In genomic region chr4:137581815-137582214, GRCm38 (mm10) we compare ENCODE assay signal across 10 mouse cellular contexts. TPM values are rescaled to one million over a fixed set of nuclear protein-coding genes. Genes with fewer than 3 reads are reported as not detected.
DNase-seq lines count a peak whose midpoint lies in the region; ATAC-seq lines count a peak whose summit lies in the region.
"Had no signal": no experiment of that assay in that cellular context is flagged by ENCODE, and none has a peak within 500 bp of the region (broad histone marks: within the 10 kb centered on the region; RNA-seq: fewer than 3 reads in every experiment).

No protein-coding gene starts in this region.

- no peaks in the 10 kb centered on the region for H3K36me3 ChIP-seq in liver, embryonic 12.5 days
- no peaks in the 10 kb centered on the region for H3K36me3 ChIP-seq in splenic B cell, adult 2 months (ENCODE audit: control insufficient read depth, insufficient read depth, low read length, poor library complexity, severe bottlenecking)
- H3K36me3 ChIP-seq in forebrain, embryonic 11.5 days (ENCODE audit: control insufficient read depth, insufficient read depth, low read length), result no peaks in the 10 kb centered on the region
- H3K36me3 ChIP-seq in midbrain, embryonic 13.5 days, result no peaks in the 10 kb centered on the region
- H3K36me3 ChIP-seq: embryonic facial prominence, embryonic 13.5 days; lung, embryonic 15.5 days had no signal

- H3K27ac ChIP-seq in liver, embryonic 12.5 days, result no peak overlapping the region
- no peak overlapping the region for H3K27ac ChIP-seq in forebrain, embryonic 11.5 days (ENCODE audit: low read depth, low read length)
- H3K27ac ChIP-seq in midbrain, embryonic 13.5 days, result no peak overlapping the region
- H3K27ac ChIP-seq: embryonic facial prominence, embryonic 13.5 days; lung, embryonic 15.5 days had no signal

- WGBS in liver, embryonic 12.5 days (ENCODE audit: insufficient replicate concordance), result 42% methylated on average over 3 of the region's 3 CpGs
- 37% methylated on average over 3 of the region's 3 CpGs for WGBS in forebrain, embryonic 11.5 days
- WGBS in midbrain, embryonic 13.5 days, result 28% methylated on average over 3 of the region's 3 CpGs

- H3K9ac ChIP-seq in liver, embryonic 12.5 days, result no peak overlapping the region
- no peak overlapping the region for H3K9ac ChIP-seq in forebrain, embryonic 11.5 days (ENCODE audit: low read length)
- H3K9ac ChIP-seq in midbrain, embryonic 13.5 days (replicated peaks), result no peak overlapping the region
- H3K9ac ChIP-seq: embryonic facial prominence, embryonic 13.5 days; lung, embryonic 15.5 days had no signal

- peaks cover 40% of the 10 kb centered on the region for H3K27me3 ChIP-seq in liver, embryonic 12.5 days (replicated peaks)
- H3K27me3 ChIP-seq in splenic B cell, adult 2 months (ENCODE audit: control insufficient read depth, insufficient read depth, low read length, poor library complexity, severe bottlenecking), result no peaks in the 10 kb centered on the region; the same call in 1 of the 2 replicates
- no peaks in the 10 kb centered on the region; the same call in 1 of the 2 replicates for H3K27me3 ChIP-seq in forebrain, embryonic 11.5 days (ENCODE audit: control insufficient read depth, insufficient read depth, low read length)
- peaks cover 24% of the 10 kb centered on the region for H3K27me3 ChIP-seq in midbrain, embryonic 13.5 days

- no peak overlapping the region for H3K4me3 ChIP-seq in liver, embryonic 12.5 days
- H3K4me3 ChIP-seq in forebrain, embryonic 11.5 days (ENCODE audit: low read depth, low read length), result no peak overlapping the region
- no peak overlapping the region for H3K4me3 ChIP-seq in midbrain, embryonic 13.5 days (replicated peaks)
- H3K4me3 ChIP-seq: embryonic facial prominence, embryonic 13.5 days; lung, embryonic 15.5 days had no signal

- H3K4me2 ChIP-seq in liver, embryonic 12.5 days, result no peak overlapping the region
- H3K4me2 ChIP-seq in forebrain, embryonic 11.5 days (ENCODE audit: low read depth, low read length, severe bottlenecking), result no peak overlapping the region
- no peak overlapping the region for H3K4me2 ChIP-seq in midbrain, embryonic 13.5 days (replicated peaks)
- H3K4me2 ChIP-seq: embryonic facial prominence, embryonic 13.5 days; lung, embryonic 15.5 days had no signal

- H3K9me3 ChIP-seq in liver, embryonic 12.5 days (replicated peaks), result no peaks in the 10 kb centered on the region
- no peaks in the 10 kb centered on the region for H3K9me3 ChIP-seq in forebrain, embryonic 11.5 days (ENCODE audit: control insufficient read depth, low read length)
- H3K9me3 ChIP-seq in midbrain, embryonic 13.5 days, result no peaks in the 10 kb centered on the region
- H3K9me3 ChIP-seq: embryonic facial prominence, embryonic 13.5 days; lung, embryonic 15.5 days had no signal

- ATAC-seq in liver, embryonic 12.5 days, result no peak
- ATAC-seq in forebrain, embryonic 11.5 days (replicated peaks; ENCODE audit: low FRiP score), result no peak
- ATAC-seq in midbrain, embryonic 13.5 days, result no peak

- DNase-seq in liver, result peak; percentile 53
- DNase-seq in adrenal gland, adult (ENCODE audit: inconsistent age in 2 of 2, low spot score in 1 of 2), result peak; percentile 79 to 91
- DNase-seq in kidney, postnatal 36 days, result peak; percentile 17 to 63
- peak; percentile 62 for DNase-seq in splenic B cell, adult 2 months (ENCODE audit: low read depth, low spot score)
- no peak for DNase-seq in right cerebral cortex, postnatal 25 days
- DNase-seq in forebrain, embryonic 11.5 days (ENCODE audit: low spot score), result no peak

- H3K4me1 ChIP-seq in liver, embryonic 12.5 days, result 0 out of 2 replicates have a peak, but pooled peaks cover 7% of the 10 kb centered on the region
- H3K4me1 ChIP-seq in forebrain, embryonic 11.5 days (replicated peaks; ENCODE audit: control insufficient read depth, insufficient read depth, low read length), result no peaks in the 10 kb centered on the region
- H3K4me1 ChIP-seq in midbrain, embryonic 13.5 days (replicated peaks), result peaks cover 9% of the 10 kb centered on the region

RNA-seq across cellular contexts. Expression of gene Ldlrad2, which starts 7.4 kb away (rescaled TPM):
- not detected in 2 replicates for polyA plus RNA-seq in liver, embryonic 12.5 days (2016; fragmentation: Nextera tagmentation; extraction: Ambion mirVana)
- not detected in 2 replicates for polyA plus RNA-seq in forebrain, embryonic 11.5 days (2014; fragmentation: Nextera tagmentation; extraction: Ambion mirVana)
- polyA plus RNA-seq in midbrain, embryonic 13.5 days (2015; fragmentation: Nextera tagmentation; extraction: Ambion mirVana), result 0.58 TPM in 1 of 2 replicates, not detected in the other
- polyA plus RNA-seq: embryonic facial prominence, embryonic 13.5 days had no signal

RNA-seq across cellular contexts. Expression of gene Usp48, which starts 11.7 kb away (rescaled TPM):
- polyA plus RNA-seq in liver, embryonic 12.5 days (2016; fragmentation: Nextera tagmentation; extraction: Ambion mirVana), result 50.5 and 56.7 TPM in 2 replicates
- 86.4 TPM in 2 replicates for polyA plus RNA-seq in forebrain, embryonic 11.5 days (2014; fragmentation: Nextera tagmentation; extraction: Ambion mirVana)
- 71.7 and 72.9 TPM in 2 replicates for polyA plus RNA-seq in midbrain, embryonic 13.5 days (2015; fragmentation: Nextera tagmentation; extraction: Ambion mirVana)

Comparison
In these comparisons a context has a peak if more than half of its experiments do, and no peak if none do; other contexts are left out.
1. DNase-seq: peak in liver (single experiment), adrenal gland, adult (2 of 2), kidney, postnatal 36 days (2 of 2) and splenic B cell, adult 2 months (single experiment); none in right cerebral cortex, postnatal 25 days (single experiment) and forebrain, embryonic 11.5 days (single experiment).